Mouse (Mus musculus) cerebellum, adult 9-11 months (tissue): Measurements from ENCODE around the gene Rassf5.
"Not testable (repeated sequence)": the region's sequence is repeated elsewhere in the genome, so short reads cannot be mapped to it uniquely, and the experiment has no call there.

Experiments
- DNase-seq: peaks from one replicate; pipeline ENCODE4 v3.0.0; 2022

The Rassf5 gene

GRCm38 (mm10) chr1:131175819-131176218, 69.2 kb downstream of the Rassf5 start:
- no peak for DNase-seq

- no peak for DNase-seq
Observed at GRCm38 (mm10) chr1:131175189-131175588, 69.9 kb downstream of the Rassf5 start.

GRCm38 (mm10) chr1:131174299-131174861, 70.7 kb downstream of the Rassf5 start:
- no peak for DNase-seq

- DNase-seq = no peak
Observed at GRCm38 (mm10) chr1:131173809-131174208, 71.2 kb downstream of the Rassf5 start.

GRCm38 (mm10) chr1:131173001-131173400, 72.1 kb downstream of the Rassf5 start:
- no peak for DNase-seq

GRCm38 (mm10) chr1:131167612-131168011, 77.4 kb downstream of the Rassf5 start:
- DNase-seq = no peak

GRCm38 (mm10) chr1:131164427-131164826, 80.6 kb downstream of the Rassf5 start:
- no peak for DNase-seq

GRCm38 (mm10) chr1:131161091-131161490, 84.0 kb downstream of the Rassf5 start:
- DNase-seq = no peak

GRCm38 (mm10) chr1:131159573-131160327, 85.3 kb downstream of the Rassf5 start:
- DNase-seq = not testable (repeated sequence)

GRCm38 (mm10) chr1:131155456-131155855, 89.6 kb downstream of the Rassf5 start:
- no peak for DNase-seq

- DNase-seq = peak; percentile 89
Observed at GRCm38 (mm10) chr1:131153018-131153629, 91.9 kb downstream of the Rassf5 start, which contains the start of gene Eif2d. Gene Eif2d (plus strand): TSS chr1:131153181.

- no peak for DNase-seq
Observed at GRCm38 (mm10) chr1:131149496-131149895, 95.6 kb downstream of the Rassf5 start.

- DNase-seq = no peak
Observed at GRCm38 (mm10) chr1:131146181-131146614, 98.9 kb downstream of the Rassf5 start.

GRCm38 (mm10) chr1:131145222-131145621, 99.8 kb downstream of the Rassf5 start:
- DNase-seq = not testable (repeated sequence)

- DNase-seq = no peak
Observed at GRCm38 (mm10) chr1:131142472-131142871, 102.6 kb downstream of the Rassf5 start.

- DNase-seq = no peak
Observed at GRCm38 (mm10) chr1:131141449-131141848, 103.6 kb downstream of the Rassf5 start.

GRCm38 (mm10) chr1:131139102-131140095, 105.7 kb downstream of the Rassf5 start:
- DNase-seq = no peak

GRCm38 (mm10) chr1:131138191-131139016, 106.7 kb downstream of the Rassf5 start, which contains the start of gene Dyrk3:
Gene Dyrk3 (minus strand): TSS chr1:131138340.
- DNase-seq = peak; percentile 87

- DNase-seq = no peak
Observed at GRCm38 (mm10) chr1:131137717-131138118, 107.3 kb downstream of the Rassf5 start.

GRCm38 (mm10) chr1:131137111-131137510, 107.9 kb downstream of the Rassf5 start:
- no peak for DNase-seq

- DNase-seq = no peak
Observed at GRCm38 (mm10) chr1:131135960-131136629, 109.0 kb downstream of the Rassf5 start.
